Mouse (Mus musculus): ENCODE measurements at regions not wholly inside any gene's neighbourhood (a gene's known extent, or its start where the extent isn't known, plus 50 kb on each side); places are given as distances from the start of the nearest gene placed in this dataset.

DNA sequence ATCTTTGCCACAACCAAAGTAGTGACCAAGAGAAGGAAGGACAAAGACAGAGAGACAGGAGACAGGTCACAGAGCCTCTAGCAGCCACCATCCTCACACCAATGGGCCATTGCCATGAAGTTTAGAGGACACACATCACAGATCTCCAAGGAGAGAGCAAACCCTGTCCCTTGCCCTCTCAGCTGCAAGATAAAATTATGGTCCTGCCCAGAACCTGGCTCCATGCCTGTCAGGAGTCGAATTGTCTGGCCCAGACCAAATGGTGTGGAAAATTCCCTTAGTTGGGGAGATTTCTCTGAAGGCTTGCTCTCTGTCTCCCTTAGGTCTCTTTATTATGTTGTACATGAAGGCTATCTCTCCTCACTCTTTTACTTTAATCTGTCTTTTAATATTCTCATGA lies 147.4 kb downstream of the Fam76b start:
- TF ChIP-seq POLR2A (IDR thresholded peaks at IDR 0.05; ENCODE audit: low read depth, low read length) (no peak), CTCF (IDR thresholded peaks at IDR 0.05; ENCODE audit: extremely low read depth, insufficient read length, insufficient replicate concordance, low read depth, low read length) (no peak)

Data from small intestine, adult 2 months (tissue).